Mouse (Mus musculus): ENCODE results near the gene Plekha1. TPM values are rescaled to one million over a fixed set of nuclear protein-coding genes. Genes with fewer than 3 reads are reported as not detected.

Gene Plekha1
- polyA plus RNA-seq, 1 experiment from 2014 or later, result 34.9 TPM

GRCm38 (mm10) chr7:130900233-130900848 is 34.8 kb downstream of the Plekha1 start:
- no peak for ATAC-seq (ENCODE audit: low FRiP score)
- Histone ChIP-seq H3K4me2 (no peak overlapping the region), H3K4me3 (replicated peaks) (no peak overlapping the region), H3K27me3 (no peaks in the 10 kb centered on the region), H3K9me3 (no peaks in the 10 kb centered on the region), H3K27ac (no peak overlapping the region), H3K36me3 (replicated peaks) (peaks cover 13% of the 10 kb centered on the region; the same call in 1 of the 2 replicates), H3K4me1 (no peaks in the 10 kb centered on the region), H3K9ac (no peak overlapping the region)
- 88% methylated on average over 5 of the region's 5 CpGs for WGBS

DNA sequence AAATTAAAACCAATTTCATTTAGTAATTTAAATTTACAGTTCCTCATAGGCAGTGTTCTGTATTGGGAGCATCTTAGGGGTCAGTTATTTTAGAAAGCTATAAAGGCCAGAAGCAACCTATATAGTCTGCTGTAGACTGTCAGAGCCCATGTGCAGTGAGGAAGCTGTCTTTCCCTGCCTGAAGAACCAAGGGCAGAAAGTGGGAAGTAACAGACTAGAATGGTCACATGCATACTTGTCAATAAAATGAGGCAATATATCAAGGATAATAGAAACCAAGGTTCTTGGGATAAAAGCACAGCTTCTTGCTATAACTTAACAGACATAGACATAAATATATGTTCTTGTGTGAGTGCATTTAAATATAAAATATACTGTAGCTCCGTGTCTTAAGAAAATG is 37.4 kb downstream of the Plekha1 start:
- H3K27me3 ChIP-seq, result no peaks in the 10 kb centered on the region
- H3K4me2 ChIP-seq, result no peak overlapping the region
- no peak overlapping the region for H3K27ac ChIP-seq
- H3K4me3 ChIP-seq (replicated peaks), result no peak overlapping the region
- no peak overlapping the region for H3K9ac ChIP-seq
- H3K9me3 ChIP-seq, result no peaks in the 10 kb centered on the region
- 95% methylated on average over 1 of the region's 1 CpGs for WGBS
- H3K36me3 ChIP-seq (replicated peaks), result peaks cover 13% of the 10 kb centered on the region; the same call in 1 of the 2 replicates
- no peaks in the 10 kb centered on the region for H3K4me1 ChIP-seq
- ATAC-seq (ENCODE audit: low FRiP score), result no peak

DNA sequence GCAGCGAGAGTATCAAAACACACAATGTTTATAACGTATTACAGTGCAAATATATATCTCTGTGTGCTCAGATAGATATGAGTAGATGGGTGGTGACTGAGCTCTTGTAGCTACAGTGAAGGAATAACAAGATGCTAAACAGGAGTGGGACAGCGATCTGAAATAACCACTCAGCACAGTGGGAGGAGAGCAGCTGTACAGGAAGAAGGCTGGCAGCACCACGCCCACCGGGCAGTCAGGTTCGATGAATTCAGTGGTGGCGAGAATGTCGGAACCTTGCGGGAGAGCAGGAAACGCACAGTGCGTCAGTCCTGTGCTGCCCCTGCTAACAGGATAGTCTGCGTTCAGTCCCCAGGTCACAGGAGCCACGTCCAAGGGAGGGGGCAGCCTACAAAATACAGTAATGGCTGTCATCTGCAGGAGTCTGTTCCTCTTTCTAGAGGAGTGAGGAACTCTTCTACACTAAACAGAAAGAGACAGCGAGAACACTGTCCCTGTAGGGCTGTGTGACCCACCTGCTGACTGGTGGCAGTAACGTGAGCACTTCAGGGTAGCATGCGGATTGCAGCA is 38.0 kb downstream of the Plekha1 start:
- H3K36me3 ChIP-seq (replicated peaks), result peaks cover 13% of the 10 kb centered on the region; the same call in 1 of the 2 replicates
- H3K4me1 ChIP-seq, result no peaks in the 10 kb centered on the region
- no peak overlapping the region for H3K4me2 ChIP-seq
- no peaks in the 10 kb centered on the region for H3K9me3 ChIP-seq
- H3K9ac ChIP-seq, result no peak overlapping the region
- no peak overlapping the region for H3K27ac ChIP-seq
- no peak for ATAC-seq (ENCODE audit: low FRiP score)
- WGBS, result 87% methylated on average over 16 of the region's 16 CpGs
- H3K27me3 ChIP-seq, result no peaks in the 10 kb centered on the region
- H3K4me3 ChIP-seq (replicated peaks), result no peak overlapping the region

GRCm38 (mm10) chr7:130904571-130905365 is 39.2 kb downstream of the Plekha1 start:
- H3K27me3 ChIP-seq, result no peaks in the 10 kb centered on the region
- no peaks in the 10 kb centered on the region for H3K4me1 ChIP-seq
- 94% methylated on average over 13 of the region's 13 CpGs for WGBS
- no peak for ATAC-seq (ENCODE audit: low FRiP score)
- H3K4me2 ChIP-seq, result no peak overlapping the region
- H3K27ac ChIP-seq, result no peak overlapping the region
- H3K36me3 ChIP-seq (replicated peaks), result peaks cover 13% of the 10 kb centered on the region
- no peak overlapping the region for H3K9ac ChIP-seq
- H3K4me3 ChIP-seq (replicated peaks), result no peak overlapping the region
- H3K9me3 ChIP-seq, result no peaks in the 10 kb centered on the region

DNA sequence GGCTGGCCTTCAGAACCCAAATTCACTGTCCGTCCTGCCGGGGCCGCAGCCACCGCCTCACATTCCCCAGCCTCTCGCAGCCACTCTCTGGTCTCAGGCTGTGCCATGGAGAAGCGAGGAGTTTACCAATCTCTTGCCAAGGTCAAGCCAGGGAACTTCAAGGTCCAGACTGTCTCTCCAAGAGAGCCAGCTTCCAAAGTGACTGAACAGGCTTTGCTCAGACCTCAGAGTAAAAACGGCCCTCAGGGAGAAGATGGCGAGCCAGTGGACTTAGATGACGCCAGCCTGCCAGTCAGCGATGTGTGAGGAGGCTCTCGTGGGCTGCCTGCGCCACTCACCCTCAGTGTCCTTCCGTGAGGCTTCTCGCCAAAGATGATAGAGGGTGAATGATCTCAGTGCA is 45.3 kb downstream of the Plekha1 start:
- no peaks in the 10 kb centered on the region for H3K4me1 ChIP-seq
- H3K36me3 ChIP-seq (replicated peaks), result peaks cover 4% of the 10 kb centered on the region; the same call in 1 of the 2 replicates
- no peak overlapping the region for H3K9ac ChIP-seq
- no peaks in the 10 kb centered on the region for H3K27me3 ChIP-seq
- H3K9me3 ChIP-seq, result no peaks in the 10 kb centered on the region
- 92% methylated on average over 14 of the region's 14 CpGs for WGBS
- no peak overlapping the region for H3K4me2 ChIP-seq
- no peak for ATAC-seq (ENCODE audit: low FRiP score)
- H3K27ac ChIP-seq, result no peak overlapping the region
- no peak overlapping the region for H3K4me3 ChIP-seq (replicated peaks)

- Histone ChIP-seq H3K4me2 (no peak overlapping the region), H3K9ac (no peak overlapping the region), H3K4me1 (no peaks in the 10 kb centered on the region), H3K27me3 (no peaks in the 10 kb centered on the region), H3K4me3 (replicated peaks) (no peak overlapping the region), H3K36me3 (replicated peaks) (peaks cover 4% of the 10 kb centered on the region; the same call in 1 of the 2 replicates), H3K27ac (no peak overlapping the region), H3K9me3 (no peaks in the 10 kb centered on the region)
- 54% methylated on average over 5 of the region's 5 CpGs for WGBS
- no peak for ATAC-seq (ENCODE audit: low FRiP score)
These were observed 49.3 kb downstream of the Plekha1 start for GRCm38 (mm10) chr7:130914693-130915363.

DNA sequence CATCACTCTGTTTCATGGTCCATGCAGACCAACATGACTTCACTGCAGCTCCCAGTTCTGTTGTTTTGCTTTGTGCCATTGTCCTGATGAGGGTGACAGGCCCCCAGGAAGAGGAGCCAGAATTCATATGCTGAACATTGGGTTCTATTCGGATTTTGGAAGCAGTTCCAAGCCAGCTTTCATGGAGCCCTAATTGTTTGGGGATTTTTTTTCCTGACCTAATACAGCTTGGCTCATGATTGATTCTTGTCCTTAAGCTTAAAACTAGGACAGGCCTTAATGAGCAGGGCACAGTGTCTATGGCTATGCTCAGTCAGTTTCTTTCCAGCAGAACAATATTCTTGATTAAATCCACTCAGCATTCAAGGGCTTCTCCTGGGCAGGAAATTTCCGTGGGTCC is 52.7 kb downstream of the Plekha1 start:
- no peak overlapping the region for H3K4me2 ChIP-seq
- no peak overlapping the region for H3K9ac ChIP-seq
- ATAC-seq (ENCODE audit: low FRiP score), result no peak
- no peaks in the 10 kb centered on the region for H3K36me3 ChIP-seq (replicated peaks)
- H3K27ac ChIP-seq, result no peak overlapping the region
- 63% methylated on average over 2 of the region's 2 CpGs for WGBS
- no peaks in the 10 kb centered on the region for H3K4me1 ChIP-seq
- H3K4me3 ChIP-seq (replicated peaks), result no peak overlapping the region
- no peaks in the 10 kb centered on the region for H3K9me3 ChIP-seq
- H3K27me3 ChIP-seq, result no peaks in the 10 kb centered on the region

GRCm38 (mm10) chr7:130922981-130923731 is 57.6 kb downstream of the Plekha1 start:
- Histone ChIP-seq H3K9ac (no peak overlapping the region), H3K4me3 (replicated peaks) (no peak overlapping the region), H3K36me3 (replicated peaks) (no peaks in the 10 kb centered on the region), H3K4me2 (no peak overlapping the region), H3K9me3 (no peaks in the 10 kb centered on the region), H3K27ac (no peak overlapping the region), H3K27me3 (no peaks in the 10 kb centered on the region), H3K4me1 (no peaks in the 10 kb centered on the region)
- WGBS, result 75% methylated on average over 13 of the region's 13 CpGs
- ATAC-seq (ENCODE audit: low FRiP score), result no peak

DNA sequence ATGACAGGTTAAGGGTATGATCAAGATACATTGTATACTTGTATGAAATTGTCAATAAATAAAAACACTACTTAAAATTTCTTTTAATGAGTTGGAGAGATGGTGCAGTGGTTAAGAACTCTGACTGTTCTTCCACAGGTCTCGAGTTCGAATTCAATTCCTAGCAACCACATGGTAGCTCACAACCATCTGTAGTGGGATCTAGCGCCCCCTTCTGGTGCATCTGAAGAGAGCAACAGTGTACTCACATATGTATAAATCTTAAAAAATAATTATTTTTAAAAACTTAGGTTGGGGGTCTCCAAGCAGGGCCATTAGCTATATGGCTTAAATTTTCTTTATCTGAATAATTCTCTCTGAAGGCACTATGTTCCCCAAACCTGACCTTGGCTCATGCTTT is 64.8 kb downstream of the Plekha1 start:
- Histone ChIP-seq H3K9ac (no peak overlapping the region), H3K4me3 (replicated peaks) (no peak overlapping the region), H3K27ac (no peak overlapping the region), H3K4me2 (no peak overlapping the region), H3K36me3 (replicated peaks) (no peaks in the 10 kb centered on the region), H3K4me1 (peaks cover 1% of the 10 kb centered on the region; the same call in 1 of the 2 replicates), H3K9me3 (no peaks in the 10 kb centered on the region), H3K27me3 (peaks cover 40% of the 10 kb centered on the region)
- ATAC-seq (ENCODE audit: low FRiP score), result no peak
- 74% methylated on average over 3 of the region's 3 CpGs for WGBS

- H3K27me3 ChIP-seq, result peaks cover 65% of the 10 kb centered on the region
- H3K4me3 ChIP-seq (replicated peaks), result no peak overlapping the region
- WGBS, result 84% methylated on average over 9 of the region's 9 CpGs
- H3K4me1 ChIP-seq, result peaks cover 17% of the 10 kb centered on the region
- H3K36me3 ChIP-seq (replicated peaks), result no peaks in the 10 kb centered on the region
- H3K9ac ChIP-seq, result no peak overlapping the region
- no peaks in the 10 kb centered on the region for H3K9me3 ChIP-seq
- no peak for ATAC-seq (ENCODE audit: low FRiP score)
- H3K27ac ChIP-seq, result no peak overlapping the region
- H3K4me2 ChIP-seq, result no peak overlapping the region
These were observed 67.4 kb downstream of the Plekha1 start for GRCm38 (mm10) chr7:130932921-130933320.

DNA sequence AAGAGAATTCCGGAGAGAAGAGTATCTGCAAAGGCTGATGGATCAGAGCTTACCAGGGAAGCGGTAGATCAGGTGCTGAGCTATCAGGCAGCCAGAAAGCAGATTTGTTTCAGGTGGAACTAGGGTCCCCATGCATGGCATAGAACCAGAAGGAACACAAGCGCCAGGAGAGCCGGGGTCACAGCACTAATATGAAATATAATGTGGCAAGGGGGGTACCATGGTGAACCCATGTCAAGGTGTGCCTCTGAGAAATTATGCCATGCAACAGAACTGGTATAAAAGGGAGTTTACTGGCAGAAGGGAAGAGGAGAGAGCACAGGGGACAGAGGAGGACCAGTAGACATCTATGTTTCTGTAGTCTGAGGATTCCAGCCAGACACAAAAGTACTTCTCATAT is 69.1 kb downstream of the Plekha1 start:
- Histone ChIP-seq H3K36me3 (replicated peaks) (no peaks in the 10 kb centered on the region), H3K9ac (no peak overlapping the region), H3K4me3 (replicated peaks) (no peak overlapping the region), H3K27me3 (peaks cover 79% of the 10 kb centered on the region), H3K4me2 (no peak overlapping the region), H3K9me3 (no peaks in the 10 kb centered on the region), H3K4me1 (peaks cover 17% of the 10 kb centered on the region), H3K27ac (no peak overlapping the region)
- no peak for ATAC-seq (ENCODE audit: low FRiP score)
- WGBS, result 87% methylated on average over 4 of the region's 4 CpGs

- H3K4me3 ChIP-seq (replicated peaks), result peak overlapping the region; percentile 53
- no peaks in the 10 kb centered on the region for H3K9me3 ChIP-seq
- H3K4me1 ChIP-seq, result peaks cover 17% of the 10 kb centered on the region
- no peaks in the 10 kb centered on the region for H3K36me3 ChIP-seq (replicated peaks)
- WGBS, result 14% methylated on average over 16 of the region's 16 CpGs
- H3K27me3 ChIP-seq, result peaks cover 82% of the 10 kb centered on the region
- H3K4me2 ChIP-seq, result peak overlapping the region; percentile 71
- no peak overlapping the region for H3K27ac ChIP-seq
- ATAC-seq (ENCODE audit: low FRiP score), result no peak
- H3K9ac ChIP-seq, result 0 out of 2 replicates have a peak overlapping the region, but pooled peaks have one; percentile 22
These were observed 69.9 kb downstream of the Plekha1 start for GRCm38 (mm10) chr7:130935421-130935792.
